Mouse (Mus musculus) C2C12 (cell line): ENCODE measurements around the gene Etv5.
"Not testable (repeated sequence)": the region's sequence is repeated elsewhere in the genome, so short reads cannot be mapped to it uniquely, and the experiment has no call there.

Experiments
- CTCF ChIP-seq: IDR thresholded peaks from one replicate; pipeline ENCODE4 v1.5.1; 2011; ENCODE audit not compliant: control insufficient read depth, insufficient read depth, insufficient read length
- MYOG ChIP-seq: IDR thresholded peaks from one replicate; pipeline ENCODE4 v1.6.1; 2011; ENCODE audit not compliant: control insufficient read depth, insufficient read length; ENCODE audit errors: extremely low read depth
- USF1 ChIP-seq: IDR thresholded peaks from one replicate; pipeline ENCODE4 v1.6.1; 2011; ENCODE audit warnings: low read depth, mild to moderate bottlenecking, control low read depth, moderate library complexity

GRCm38 (mm10) chr16:22382018-22382417 lies 57.5 kb downstream of the Etv5 start:
- TF ChIP-seq MYOG, CTCF, USF1: not testable (repeated sequence)
